Mouse (Mus musculus): ENCODE measurements at regions not wholly inside any gene's neighbourhood (a gene's known extent, or its start where the extent isn't known, plus 50 kb on each side); places are given as distances from the start of the nearest gene placed in this dataset.

- TF ChIP-seq POLR2A (IDR thresholded peaks at IDR 0.05; ENCODE audit: low read depth, low read length) (no peak), CTCF (IDR thresholded peaks at IDR 0.05; ENCODE audit: borderline replicate concordance, insufficient read depth, low read length) (no peak)
Measured at GRCm38 (mm10) chr10:66839058-66839457, 256.9 kb upstream of the Jmjd1c start.
